Mouse (Mus musculus): ENCODE results near the gene Map1b. TPM values are rescaled to one million over a fixed set of nuclear protein-coding genes. Genes with fewer than 3 reads are reported as not detected.

Map1b gene
- total RNA-seq, 2 experiments from 2014 or later, result 8.4 to 9.5 TPM

- intact Hi-C loops (cut with DNase I), result no loop called here
- DNase-seq, result no peak
These were observed 139.3 kb downstream of the Map1b start for GRCm38 (mm10) chr13:99377055-99377454.

GRCm38 (mm10) chr13:99375550-99375949 is 140.8 kb downstream of the Map1b start:
- intact Hi-C loops (cut with DNase I), result loop anchor here (2.0 kb wide), 1 partner anchor 113 kb away; no protein-coding TSS in a partner anchor
- peak; percentile 60 to 84 for DNase-seq

- no peak for DNase-seq
- intact Hi-C loops (cut with DNase I), result loop anchor here (2.0 to 5.0 kb wide), 2 partner anchors 115 to 463 kb away; no protein-coding TSS in a partner anchor
These were observed 142.1 kb downstream of the Map1b start for GRCm38 (mm10) chr13:99374191-99374590.

- DNase-seq, result no peak
- intact Hi-C loops (cut with DNase I), result loop anchor here (2.0 to 5.0 kb wide), 2 partner anchors 115 to 464 kb away; no protein-coding TSS in a partner anchor
These were observed 142.7 kb downstream of the Map1b start for GRCm38 (mm10) chr13:99373684-99374083.

Other genes starting within 250 kb of the Map1b start
- gene Ptcd2, start 171.8 kb downstream of the Map1b start, total RNA-seq (2021), result 10 to 100 TPM; 22.3 to 28.2 TPM
- gene Mrps27, start 171.8 kb downstream of the Map1b start, total RNA-seq (2021), result 10 to 100 TPM; 27.4 to 28.4 TPM

Data from gastrocnemius, postnatal 36 days (tissue).